Mouse (Mus musculus): ENCODE measurements around the gene Ifit3b. TPM values are rescaled to one million over a fixed set of nuclear protein-coding genes. Genes with fewer than 3 reads are reported as not detected.
"Not testable (repeated sequence)": the region's sequence is repeated elsewhere in the genome, so short reads cannot be mapped to it uniquely, and the experiment has no call there.

Gene Ifit3b
- total RNA-seq, 2 experiments from 2014 or later: 0.40 to 0.50 TPM

GRCm38 (mm10) chr19:34610118-34610517 lies 2.3 kb downstream of the Ifit3b start:
- DNase-seq: not testable (repeated sequence)

GRCm38 (mm10) chr19:34612243-34613001 lies 4.7 kb downstream of the Ifit3b start:
- DNase-seq: not testable (repeated sequence)

- DNase-seq: no peak
Observed at GRCm38 (mm10) chr19:34620871-34621270, 13.1 kb downstream of the Ifit3b start.

GRCm38 (mm10) chr19:34623781-34624180 lies 16.0 kb downstream of the Ifit3b start:
- DNase-seq: no peak

- no peak for DNase-seq
Observed at GRCm38 (mm10) chr19:34624663-34625062, 16.9 kb downstream of the Ifit3b start.

- no peak for DNase-seq
Observed at GRCm38 (mm10) chr19:34627496-34627895, 19.7 kb downstream of the Ifit3b start.

GRCm38 (mm10) chr19:34631487-34631886 lies 23.7 kb downstream of the Ifit3b start:
- no peak for DNase-seq

- DNase-seq: no peak
Observed at GRCm38 (mm10) chr19:34633484-34633883, 25.7 kb downstream of the Ifit3b start.

- DNase-seq: peak; percentile 60
Observed at GRCm38 (mm10) chr19:34636933-34637557, 29.3 kb downstream of the Ifit3b start.

GRCm38 (mm10) chr19:34640623-34641022 lies 32.9 kb downstream of the Ifit3b start, which contains the start of the genes Ifit1bl2 and Ifit1:
Gene Ifit1bl2, minus strand, starts transcription at chr19:34640743.
Gene Ifit1, plus strand, starts transcription at chr19:34640871.
- DNase-seq: no peak

GRCm38 (mm10) chr19:34642616-34643015 lies 34.8 kb downstream of the Ifit3b start:
- DNase-seq: no peak

- DNase-seq: not testable (repeated sequence)
Observed at GRCm38 (mm10) chr19:34647630-34648029, 39.9 kb downstream of the Ifit3b start.

GRCm38 (mm10) chr19:34650276-34650675 lies 42.5 kb downstream of the Ifit3b start:
- DNase-seq: no peak

- DNase-seq: no peak
Observed at GRCm38 (mm10) chr19:34650997-34651396, 43.2 kb downstream of the Ifit3b start.

GRCm38 (mm10) chr19:34655227-34655805 lies 47.5 kb downstream of the Ifit3b start:
- no peak for DNase-seq

- no peak for DNase-seq
Observed at GRCm38 (mm10) chr19:34656511-34657298, 48.9 kb downstream of the Ifit3b start.

GRCm38 (mm10) chr19:34662067-34662507 lies 54.3 kb downstream of the Ifit3b start:
- peak; percentile 37 for DNase-seq

- DNase-seq: no peak
Observed at GRCm38 (mm10) chr19:34662740-34663139, 55.0 kb downstream of the Ifit3b start.

All from gastrocnemius, postnatal 10 days (tissue).